Mouse (Mus musculus): Measurements from ENCODE around the gene Tmem141.

GRCm38 (mm10) chr2:25620852-25621228, 965 bp downstream of the Tmem141 start:
- TF ChIP-seq POLR2A (IDR thresholded peaks at IDR 0.05; ENCODE audit: extremely low read depth, insufficient read depth, low read length): no peak
- no peak for TF ChIP-seq CTCF (IDR thresholded peaks at IDR 0.05; ENCODE audit: low read depth, low read length)
